Mouse (Mus musculus) embryonic facial prominence, embryonic 10.5 days (tissue): ENCODE measurements around the gene Zdhhc1. TPM values are rescaled to one million over a fixed set of nuclear protein-coding genes. Genes with fewer than 3 reads are reported as not detected.
A peak's percentile ranks its signal among the peaks of the same experiment; 100 is the strongest.

ENCODE experiments used
- DNase-seq: peaks from one replicate; pipeline ENCODE4 v3.0.0-alpha.2; 2017; ENCODE audit warnings: low spot score
- H3K27ac ChIP-seq: fragments of 300-500 bp; sonication (generic); replicated peaks from 2 replicates; pipeline ENCODE4 v1.5.1; 2016; ENCODE audit warnings: mild to moderate bottlenecking
- H3K27me3 ChIP-seq: fragments of 300-500 bp; sonication (generic); replicated peaks from 2 replicates; pipeline ENCODE4 v1.6.1; 2016; ENCODE audit warnings: low read depth, mild to moderate bottlenecking; ENCODE audit not compliant: poor library complexity, severe bottlenecking
- H3K36me3 ChIP-seq: fragments of 300-500 bp; sonication (generic); replicated peaks from 2 replicates; pipeline ENCODE4 v1.6.1; 2016; ENCODE audit warnings: mild to moderate bottlenecking, moderate library complexity
- H3K4me1 ChIP-seq: fragments of 300-500 bp; sonication (generic); 2 replicates; pipeline ENCODE4 v1.6.1; 2016
- H3K4me3 ChIP-seq: fragments of 300-500 bp; sonication (generic); 2 replicates; pipeline ENCODE4 v1.5.1; 2016; ENCODE audit warnings: mild to moderate bottlenecking, moderate library complexity
- H3K9me3 ChIP-seq: fragments of 300-500 bp; sonication (generic); 2 replicates; pipeline ENCODE4 v1.6.1; 2016; ENCODE audit warnings: mild to moderate bottlenecking
- WGBS: fragments of 180-500 bp; shearing (Covaris S2); methylation state at CpG from one replicate; pipeline ENCODE4 v1.1.7; 2016; 5-methylcytosine and 5-hydroxymethylcytosine counted together
- polyA plus RNA-seq: library from polyadenylated mRNA; unstranded; fragments of >200 nt; fragmentation: Nextera tagmentation; extraction: Ambion mirVana; gene quantifications from 2 replicates; pipeline ENCODE4 v1.2.1, GENCODE M21; 2016

Zdhhc1 gene
- polyA plus RNA-seq, 1 experiment from 2014 or later, result 19.2 TPM

- Histone ChIP-seq H3K36me3 (peaks cover 38% of the 10 kb centered on the region), H3K4me3 (no peak overlapping the region), H3K9me3 (no peaks in the 10 kb centered on the region), H3K27me3 (no peaks in the 10 kb centered on the region), H3K27ac (no peak overlapping the region), H3K4me1 (peaks cover 18% of the 10 kb centered on the region)
- DNase-seq, result no peak
- WGBS, result 91% methylated on average over 3 of the region's 3 CpGs
These were observed 32.6 kb upstream of the Zdhhc1 start for GRCm38 (mm10) chr8:105529271-105529670.

DNA sequence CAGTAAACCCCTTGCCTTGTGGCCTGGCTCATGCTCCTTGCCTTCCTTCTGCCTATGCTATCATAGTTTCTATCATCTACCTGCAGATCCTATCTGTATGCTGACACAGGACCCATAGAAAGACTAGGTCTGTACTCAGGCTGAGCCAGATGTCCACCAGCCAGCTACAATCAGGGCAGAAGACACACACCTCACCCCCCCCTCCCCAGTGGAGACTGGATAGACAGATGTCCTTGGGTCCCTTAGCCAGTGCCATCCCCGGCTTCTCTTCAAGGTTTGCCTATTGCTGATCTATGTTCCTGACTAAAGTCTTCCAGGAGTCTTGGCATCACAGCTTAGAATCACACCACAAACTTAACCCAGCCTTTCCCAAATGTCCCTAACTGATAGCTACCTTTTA, 31.5 kb upstream of the Zdhhc1 start:
- H3K4me3 ChIP-seq, result no peak overlapping the region
- no peaks in the 10 kb centered on the region for H3K9me3 ChIP-seq
- WGBS, result 97% methylated on average over 1 of the region's 1 CpGs
- H3K36me3 ChIP-seq, result peaks cover 49% of the 10 kb centered on the region
- no peaks in the 10 kb centered on the region for H3K27me3 ChIP-seq
- no peak overlapping the region for H3K27ac ChIP-seq
- H3K4me1 ChIP-seq, result peaks cover 10% of the 10 kb centered on the region
- DNase-seq, result no peak

DNA sequence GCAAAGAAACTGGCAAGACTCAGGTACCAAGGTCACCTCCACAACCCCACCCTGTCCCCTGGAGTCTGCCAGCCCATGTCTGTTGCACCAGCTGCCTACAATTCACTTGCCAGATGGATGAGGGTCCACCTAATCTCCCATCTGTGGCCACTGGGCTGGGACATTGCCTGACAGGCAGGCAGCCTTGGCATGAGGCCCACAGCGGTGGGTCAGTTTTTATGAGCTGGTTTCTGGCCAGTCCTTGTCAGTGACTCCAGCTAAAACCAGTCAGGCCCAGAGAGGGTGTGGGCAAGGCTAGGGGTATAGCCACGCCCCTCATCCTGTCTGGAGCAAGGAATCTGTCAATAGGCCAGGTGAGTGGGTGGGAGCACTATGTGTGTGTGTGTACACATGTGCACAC, 30.4 kb upstream of the Zdhhc1 start:
- H3K36me3 ChIP-seq, result peaks cover 60% of the 10 kb centered on the region
- no peaks in the 10 kb centered on the region for H3K9me3 ChIP-seq
- H3K27me3 ChIP-seq, result no peaks in the 10 kb centered on the region
- no peak for DNase-seq
- no peak overlapping the region for H3K27ac ChIP-seq
- H3K4me3 ChIP-seq, result no peak overlapping the region
- peaks cover 19% of the 10 kb centered on the region for H3K4me1 ChIP-seq
- WGBS, result 80% methylated on average over 2 of the region's 2 CpGs

- Histone ChIP-seq H3K9me3 (no peaks in the 10 kb centered on the region), H3K4me1 (peaks cover 54% of the 10 kb centered on the region), H3K36me3 (peaks cover 43% of the 10 kb centered on the region), H3K4me3 (no peak overlapping the region), H3K27ac (no peak overlapping the region), H3K27me3 (peaks cover 31% of the 10 kb centered on the region)
- DNase-seq, result no peak
- 74% methylated on average over 9 of the region's 9 CpGs for WGBS
These were observed 26.2 kb upstream of the Zdhhc1 start for GRCm38 (mm10) chr8:105522890-105523289.

GRCm38 (mm10) chr8:105521995-105522769, 25.5 kb upstream of the Zdhhc1 start:
- peak overlapping the region; percentile 40 for H3K27ac ChIP-seq
- DNase-seq, result no peak
- no peak overlapping the region for H3K4me3 ChIP-seq
- H3K4me1 ChIP-seq, result peaks cover 61% of the 10 kb centered on the region
- H3K9me3 ChIP-seq, result no peaks in the 10 kb centered on the region
- peaks cover 40% of the 10 kb centered on the region for H3K36me3 ChIP-seq
- WGBS, result 84% methylated on average over 21 of the region's 21 CpGs
- peaks cover 38% of the 10 kb centered on the region for H3K27me3 ChIP-seq

DNA sequence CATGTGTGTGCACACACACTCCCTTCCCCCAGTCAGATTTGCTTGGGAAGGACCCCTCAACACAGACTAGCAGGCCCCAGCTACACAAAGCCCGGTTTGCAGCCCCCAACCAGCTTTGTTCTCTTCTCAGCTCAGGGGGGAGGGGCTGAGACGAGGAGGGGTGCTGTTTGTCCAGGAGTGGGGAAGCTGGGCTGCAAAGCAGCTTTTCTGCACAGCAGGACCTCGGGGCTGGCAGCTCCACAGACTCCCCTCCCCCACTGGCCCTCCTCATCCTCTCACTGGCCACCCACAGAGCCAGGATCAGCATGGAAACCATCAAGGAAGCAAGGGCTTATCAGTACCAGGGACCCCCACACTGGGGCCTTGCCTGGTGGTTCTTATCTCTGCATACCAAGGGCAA, 24.4 kb upstream of the Zdhhc1 start:
- WGBS, result 0% methylated on average over 3 of the region's 3 CpGs

DNA sequence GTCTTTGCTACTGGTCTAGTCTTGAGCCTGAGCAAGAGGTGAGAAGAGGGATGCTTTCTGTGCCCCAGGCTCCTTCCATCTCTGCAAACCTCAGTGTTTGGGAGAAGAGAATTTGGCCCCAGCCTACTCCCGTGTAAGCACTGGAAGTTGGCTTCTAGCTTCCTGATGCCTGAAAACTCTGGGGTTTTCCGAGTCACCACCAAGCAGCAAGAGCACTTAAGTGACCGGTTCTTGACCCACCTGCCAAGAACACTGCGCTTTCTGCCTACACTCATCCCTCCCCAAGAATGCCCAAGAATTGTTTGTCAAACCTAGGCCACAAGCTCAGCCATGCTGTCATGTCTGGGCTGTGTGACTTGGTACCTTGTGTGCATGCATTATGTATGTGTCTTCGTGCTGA, 23.8 kb upstream of the Zdhhc1 start:
- peaks cover 51% of the 10 kb centered on the region for H3K27me3 ChIP-seq
- no peak for DNase-seq
- peak overlapping the region; percentile 84 for H3K4me3 ChIP-seq
- peaks cover 38% of the 10 kb centered on the region for H3K36me3 ChIP-seq
- H3K9me3 ChIP-seq, result no peaks in the 10 kb centered on the region
- 26% methylated on average over 5 of the region's 5 CpGs for WGBS
- H3K27ac ChIP-seq, result peak overlapping the region; percentile 92
- H3K4me1 ChIP-seq, result peaks cover 77% of the 10 kb centered on the region

More for the DNA sequence above, 24.4 kb upstream of the Zdhhc1 start:
- H3K27me3 ChIP-seq, result peaks cover 48% of the 10 kb centered on the region
- H3K4me1 ChIP-seq, result peaks cover 72% of the 10 kb centered on the region
- peak overlapping the region; percentile 92 for H3K27ac ChIP-seq
- DNase-seq, result peak; percentile 64
- peak overlapping the region; percentile 84 for H3K4me3 ChIP-seq
- H3K36me3 ChIP-seq, result peaks cover 38% of the 10 kb centered on the region
- no peaks in the 10 kb centered on the region for H3K9me3 ChIP-seq

GRCm38 (mm10) chr8:105519591-105519990, 22.9 kb upstream of the Zdhhc1 start:
- Histone ChIP-seq H3K9me3 (no peaks in the 10 kb centered on the region), H3K4me3 (peak overlapping the region; percentile 84), H3K27me3 (peaks cover 61% of the 10 kb centered on the region), H3K27ac (peak overlapping the region; percentile 92), H3K4me1 (peaks cover 77% of the 10 kb centered on the region), H3K36me3 (peaks cover 28% of the 10 kb centered on the region)
- peak; percentile 63 for DNase-seq
- 0% methylated on average over 2 of the region's 2 CpGs for WGBS

DNA sequence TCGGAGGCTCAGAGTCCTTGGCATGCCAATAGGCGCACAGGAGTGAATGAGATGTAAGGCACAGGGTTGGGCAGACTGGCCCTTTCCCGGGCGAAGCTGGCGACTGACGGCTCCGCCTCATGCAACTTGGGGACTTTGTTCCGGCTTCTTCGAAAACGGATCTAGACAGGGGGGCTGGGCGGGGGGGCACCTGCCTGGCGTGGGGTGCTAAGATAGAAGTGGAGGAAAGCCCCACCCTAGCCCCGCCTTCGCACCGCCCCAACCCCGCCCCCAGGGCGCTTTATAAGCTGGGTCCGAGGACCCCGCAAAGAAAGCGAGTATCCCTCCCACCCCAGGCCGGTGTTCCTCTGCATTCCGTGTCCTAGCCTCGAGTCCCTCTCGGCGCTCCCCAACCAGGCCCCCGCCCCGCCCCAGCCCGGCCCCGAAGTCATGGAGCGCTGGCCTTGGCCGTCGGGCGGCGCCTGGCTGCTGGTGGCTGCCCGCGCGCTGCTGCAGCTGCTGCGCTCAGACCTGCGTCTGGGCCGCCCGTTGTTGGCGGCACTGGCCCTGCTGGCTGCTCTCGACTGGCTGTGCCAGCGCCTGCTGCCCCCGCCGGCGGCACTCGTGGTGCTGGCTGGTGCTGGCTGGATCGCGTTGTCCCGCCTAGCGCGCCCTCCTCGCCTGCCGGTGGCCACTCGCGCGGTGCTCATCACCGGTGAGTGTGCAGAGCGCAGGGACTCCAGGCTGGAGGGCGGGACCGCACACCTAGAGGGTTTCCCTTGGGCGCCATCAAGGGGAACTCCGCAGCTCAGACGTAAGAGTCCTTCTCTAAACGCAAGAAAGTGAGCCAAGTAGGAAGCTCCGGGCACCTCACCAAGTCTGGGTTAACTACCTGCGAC, 22.0 kb upstream of the Zdhhc1 start, which contains the start of gene Hsd11b2:
TSS of gene Hsd11b2 (plus strand) at position 320 of the 878 bp plus-strand sequence.
- DNase-seq, result peak; percentile 78
- Histone ChIP-seq H3K36me3 (peaks cover 19% of the 10 kb centered on the region), H3K4me3 (peak within 1 kb of the TSS; percentile 84), H3K27ac (peak within 1 kb of the TSS; percentile 92), H3K4me1 (peaks cover 79% of the 10 kb centered on the region), H3K9me3 (no peaks in the 10 kb centered on the region), H3K27me3 (peaks cover 68% of the 10 kb centered on the region)
- under 1% methylated on average over 68 of the region's 68 CpGs for WGBS

GRCm38 (mm10) chr8:105517346-105517745, 20.6 kb upstream of the Zdhhc1 start:
- peaks cover 72% of the 10 kb centered on the region for H3K27me3 ChIP-seq
- peak; percentile 29 for DNase-seq
- 36% methylated on average over 8 of the region's 8 CpGs for WGBS

GRCm38 (mm10) chr8:105516018-105516645, 19.4 kb upstream of the Zdhhc1 start:
- H3K4me1 ChIP-seq, result peaks cover 60% of the 10 kb centered on the region
- no peaks in the 10 kb centered on the region for H3K9me3 ChIP-seq
- H3K4me3 ChIP-seq, result peak overlapping the region; percentile 43
- WGBS, result 8% methylated on average over 12 of the region's 12 CpGs
- peak; percentile 90 for DNase-seq
- no peaks in the 10 kb centered on the region for H3K36me3 ChIP-seq
- H3K27ac ChIP-seq, result peak overlapping the region; percentile 84
- peaks cover 71% of the 10 kb centered on the region for H3K27me3 ChIP-seq

More at GRCm38 (mm10) chr8:105517346-105517745, 20.6 kb upstream of the Zdhhc1 start:
- H3K4me3 ChIP-seq, result peak overlapping the region; percentile 84
- peak overlapping the region; percentile 92; the same call in 1 of the 2 replicates for H3K27ac ChIP-seq
- H3K4me1 ChIP-seq, result peaks cover 72% of the 10 kb centered on the region
- H3K36me3 ChIP-seq, result peaks cover 6% of the 10 kb centered on the region
- no peaks in the 10 kb centered on the region for H3K9me3 ChIP-seq

GRCm38 (mm10) chr8:105514656-105515055, 18.0 kb upstream of the Zdhhc1 start:
- no peak for DNase-seq
- Histone ChIP-seq H3K27ac (no peak overlapping the region), H3K9me3 (no peaks in the 10 kb centered on the region), H3K4me1 (peaks cover 55% of the 10 kb centered on the region), H3K36me3 (no peaks in the 10 kb centered on the region), H3K27me3 (peaks cover 57% of the 10 kb centered on the region), H3K4me3 (no peak overlapping the region)
- 81% methylated on average over 5 of the region's 5 CpGs for WGBS
